Mouse (Mus musculus): Measurements from ENCODE around the gene Prkag2. TPM values are rescaled to one million over a fixed set of nuclear protein-coding genes. Genes with fewer than 3 reads are reported as not detected.

The Prkag2 gene
- polyA plus RNA-seq (2021; fragmentation: Nextera tagmentation), result 19.7 and 44.9 TPM in 2 replicates
- long read RNA-seq, experiment 1, transcript Prkag2-201 (16 exons, 3,331 nt), result minor isoform, 13 of 194 reads
- long read RNA-seq, experiment 1, transcript Prkag2-203 (12 exons, 2,205 nt), result major isoform, 82 of 194 reads
- long read RNA-seq, experiment 1, partial matches to known transcripts, result 53 of 194 reads
- long read RNA-seq, experiment 1, other reads (novel, unspliced or antisense), result 45 of 194 reads
- long read RNA-seq, experiment 2, transcript Prkag2-203 (12 exons, 2,205 nt), result major isoform, 6 of 20 reads
- long read RNA-seq, experiment 2, partial matches to known transcripts, result 2 of 20 reads
- long read RNA-seq, experiment 2, other reads (novel, unspliced or antisense), result 10 of 20 reads

GRCm38 (mm10) chr5:25100516-25101125, at the start of gene Prkag2:
TSS of gene Prkag2 (minus strand) at chr5:25100642.

GRCm38 (mm10) chr5:24842274-24843102, 258.0 kb downstream of the Prkag2 start, which contains the start of gene Rheb:
TSS of gene Rheb (minus strand) at chr5:24842624.

Other genes with a start within 250 kb of the Prkag2 start
- gene Galntl5, start 80.8 kb upstream of the Prkag2 start, polyA plus RNA-seq (2021; fragmentation: Nextera tagmentation), result not detected in 2 replicates
- 28.0 and 32.1 TPM in 2 replicates for gene Galnt11, start 121.3 kb upstream of the Prkag2 start, polyA plus RNA-seq (2021; fragmentation: Nextera tagmentation)
- not detected in 2 replicates for gene E130116L18Rik, start 122.5 kb upstream of the Prkag2 start, polyA plus RNA-seq (2021; fragmentation: Nextera tagmentation)

All from left cerebral cortex, adult 6 months (tissue).